Mouse (Mus musculus) erythroid progenitor cell, adult 5-6 weeks (primary cell): ENCODE results near the gene Rnase4. TPM values are rescaled to one million over a fixed set of nuclear protein-coding genes. Genes with fewer than 3 reads are reported as not detected.
A peak's percentile ranks its signal among the peaks of the same experiment; 100 is the strongest.

Source experiments
- ATAC-seq: replicated peaks from 2 replicates; pipeline ENCODE4 v1.8.0; 2016; ENCODE audit warnings: moderate number of reproducible peaks, mild to moderate bottlenecking, moderate TSS enrichment, inconsistent platforms; ENCODE audit not compliant: poor library complexity, low FRiP score, severe bottlenecking
- total RNA-seq, 2 experiments: library from RNA; stranded (forward) in 1 of 2; stranded (reverse) in 1 of 2; fragments of 150-400 nt in 1 of 2; fragments of 186-747, 209-891 nt in 1 of 2; gene quantifications; 2 replicates each; pipeline versions ENCODE4 v1.2.3 to v1.2.4; 2015 to 2017; ENCODE audit warnings: low replicate concordance in 2 of 2

Rnase4 gene
- total RNA-seq, 2 experiments from 2014 or later = 8.0 to 10.3 TPM

DNA sequence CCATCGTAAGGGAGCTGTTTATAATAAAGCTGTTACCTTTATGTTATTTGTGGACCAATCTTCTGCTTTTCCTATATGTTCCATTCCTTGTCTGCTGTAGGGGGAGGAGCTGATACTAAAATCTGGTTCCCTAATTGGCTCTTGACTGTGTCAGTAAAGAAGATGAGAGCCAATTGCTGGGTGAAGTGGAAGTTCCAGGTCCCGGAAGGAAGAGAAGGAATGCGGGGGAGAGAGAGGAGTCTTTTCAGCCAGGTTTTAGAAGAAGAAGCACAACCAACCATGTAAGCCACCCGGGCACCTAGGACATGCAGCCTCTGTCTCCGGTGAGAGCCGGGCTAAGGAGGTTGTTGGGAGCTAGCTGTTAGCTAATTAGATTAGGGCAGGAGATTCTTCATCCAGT, 34.8 kb downstream of the Rnase4 start:
- ATAC-seq = no peak

DNA sequence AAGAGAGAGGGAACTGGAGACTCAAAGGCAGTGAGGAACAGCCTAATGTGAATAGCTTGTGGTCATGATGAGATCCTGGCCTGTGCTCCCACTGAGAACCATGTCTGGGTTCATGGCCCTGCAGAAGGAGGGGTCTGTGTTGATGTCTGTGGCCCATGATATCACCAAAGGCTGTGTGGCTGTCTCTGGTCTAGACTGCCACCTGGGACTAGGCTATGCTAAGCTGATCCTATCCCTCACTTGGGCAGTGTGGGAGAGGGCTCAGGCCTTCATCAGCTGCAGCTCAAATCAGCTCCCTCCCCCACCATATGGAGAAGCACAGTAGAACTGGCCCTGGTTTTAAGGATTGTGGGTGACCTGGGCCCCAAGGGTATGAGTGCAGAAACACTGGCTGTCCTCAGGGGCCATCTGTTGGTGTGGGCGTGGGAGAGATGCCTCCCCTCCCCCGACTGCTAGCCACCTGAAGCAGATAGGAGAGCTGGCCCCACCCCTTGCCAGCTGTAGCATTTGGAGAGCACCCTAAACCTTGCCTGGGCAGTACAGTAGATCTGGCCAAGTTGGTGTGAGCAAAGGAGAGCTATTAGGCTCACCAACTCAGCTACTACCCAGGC, 36.9 kb downstream of the Rnase4 start:
- peak; percentile 77 for ATAC-seq

DNA sequence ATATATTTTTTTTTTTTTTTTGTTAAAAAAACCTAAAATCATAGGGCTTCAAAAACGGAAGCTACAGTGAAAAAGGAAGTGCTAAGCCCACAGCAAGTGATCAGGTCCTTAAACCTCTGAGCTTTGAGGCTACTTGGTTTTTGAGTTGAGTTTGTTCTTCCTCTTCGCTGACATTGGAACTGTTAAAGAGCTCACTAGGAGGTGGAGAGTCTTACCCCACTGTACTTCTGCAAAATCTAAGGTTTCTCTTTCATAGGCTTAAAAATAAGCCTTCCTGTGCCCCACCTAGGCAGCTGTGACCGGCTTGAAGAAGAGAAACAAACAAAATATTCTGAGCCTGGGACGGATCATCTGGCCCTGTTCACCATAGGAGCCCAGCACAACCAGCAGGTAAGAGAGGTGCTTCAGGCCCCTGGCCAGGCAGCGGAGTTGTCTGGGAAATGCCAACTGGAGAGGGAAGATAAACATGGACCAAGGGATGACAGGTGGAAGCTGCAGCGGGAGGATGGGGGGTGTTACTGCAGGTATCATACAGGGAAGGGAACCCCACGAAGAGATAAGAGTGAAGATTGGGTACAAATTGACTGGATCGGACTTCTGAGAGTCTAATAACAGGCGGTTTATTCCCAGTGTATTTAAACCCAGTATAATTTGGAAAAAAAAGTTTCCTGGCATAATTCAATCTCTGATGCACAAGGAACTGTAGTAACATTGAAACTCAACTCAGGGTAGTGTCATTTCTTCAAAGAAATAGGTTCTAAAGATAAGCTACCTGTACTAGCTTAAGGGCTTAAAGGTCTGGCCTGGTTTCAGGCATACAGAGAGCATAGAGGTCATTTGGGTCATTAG, 38.1 kb downstream of the Rnase4 start:
- ATAC-seq = peak; percentile 28

DNA sequence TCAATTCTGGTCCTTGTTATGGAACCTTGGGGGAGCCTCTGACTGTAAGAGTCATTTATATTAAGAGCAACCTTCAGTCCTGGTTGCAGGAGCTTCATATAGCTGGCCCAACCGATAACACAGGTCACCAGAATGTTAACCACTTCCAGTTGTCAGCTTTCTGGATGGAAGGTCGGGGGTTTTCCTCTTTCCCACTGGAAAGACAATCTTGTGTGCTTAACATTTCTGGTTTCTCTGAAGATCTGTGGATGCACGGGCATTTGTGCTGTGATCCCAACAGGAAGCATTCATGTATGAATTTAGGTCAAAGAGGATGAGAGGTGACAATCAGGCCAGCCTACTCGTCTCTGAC, 38.7 kb downstream of the Rnase4 start:
- ATAC-seq = peak; percentile 38; the same call in 1 of the 2 replicates

DNA sequence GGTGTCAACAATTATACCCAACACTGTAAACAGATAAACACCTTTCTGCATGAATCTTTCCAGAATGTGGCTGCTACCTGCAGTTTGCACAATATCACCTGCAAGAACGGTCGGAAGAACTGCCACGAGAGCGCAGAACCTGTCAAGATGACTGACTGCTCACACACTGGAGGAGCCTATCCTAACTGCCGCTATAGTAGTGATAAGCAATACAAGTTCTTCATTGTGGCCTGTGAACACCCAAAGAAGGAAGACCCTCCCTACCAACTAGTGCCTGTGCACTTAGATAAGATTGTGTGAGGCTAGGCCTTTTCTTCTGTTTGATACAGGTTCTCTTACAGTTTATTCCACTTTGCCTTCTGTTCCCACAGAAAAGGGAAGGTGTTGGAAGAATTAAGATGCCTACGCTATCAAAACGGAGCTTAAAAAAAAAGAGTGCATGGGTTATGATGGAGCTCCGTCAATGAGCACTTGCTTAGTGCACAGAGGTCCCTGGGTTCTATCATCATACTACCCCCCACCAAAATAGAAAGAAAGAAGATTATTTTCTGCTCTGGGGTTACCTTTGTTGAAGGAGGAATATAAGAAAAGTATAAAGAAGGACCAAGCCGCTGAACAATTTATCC, 39.6 kb downstream of the Rnase4 start:
- peak; percentile 77 for ATAC-seq

DNA sequence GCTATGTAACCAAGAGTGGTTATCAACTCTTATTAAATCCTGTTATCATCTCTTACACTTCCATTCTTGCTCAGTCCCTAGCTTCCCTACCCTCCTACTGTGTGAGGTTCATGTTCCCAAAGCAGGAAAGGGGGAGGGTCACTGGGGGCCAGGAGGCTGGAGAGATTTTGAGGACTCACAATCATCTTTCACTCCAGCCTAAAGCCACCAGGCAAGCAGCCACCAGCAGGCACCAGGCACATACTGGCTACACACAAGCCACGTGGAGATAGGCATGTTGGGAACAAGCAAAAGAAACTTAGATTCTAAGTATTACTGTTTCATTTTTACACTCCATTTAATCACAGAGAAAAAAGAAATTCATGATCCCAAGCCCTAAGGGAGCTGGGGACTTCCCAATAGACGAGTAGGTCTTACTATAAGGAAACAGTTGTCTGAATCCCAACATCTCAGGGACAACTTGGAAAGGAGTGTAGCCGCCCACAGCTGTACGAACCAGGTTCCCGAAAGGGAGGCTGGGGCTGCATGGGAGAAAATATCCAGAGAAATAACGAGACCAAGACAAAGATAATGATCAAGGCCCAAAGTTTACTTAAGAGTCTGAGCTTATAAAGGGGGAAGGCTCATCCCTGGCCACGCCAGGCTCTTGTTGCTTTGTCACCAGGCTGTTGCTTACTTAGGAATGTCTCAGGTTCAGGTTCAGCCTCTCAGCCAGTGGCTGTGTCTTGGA, 40.4 kb downstream of the Rnase4 start:
- no peak for ATAC-seq

DNA sequence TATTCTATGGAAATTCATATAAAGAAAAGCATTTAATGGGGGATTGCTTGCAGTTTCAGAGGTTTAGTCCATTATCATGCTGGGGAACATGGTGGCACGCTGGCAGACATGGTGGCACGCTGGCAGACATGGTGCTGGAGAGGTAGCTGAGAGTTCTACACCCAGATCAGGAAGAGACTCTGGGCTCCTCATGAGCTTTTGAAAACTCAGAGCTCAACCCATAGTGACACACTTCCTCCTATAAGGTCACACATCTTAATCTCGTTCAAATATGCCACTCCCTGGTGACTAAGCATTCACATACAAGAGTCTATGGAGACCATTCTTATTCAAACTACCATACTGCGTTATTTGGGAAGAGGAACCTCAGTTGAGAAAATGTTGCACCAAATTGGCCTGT, 41.5 kb downstream of the Rnase4 start:
- peak; percentile 58 for ATAC-seq

DNA sequence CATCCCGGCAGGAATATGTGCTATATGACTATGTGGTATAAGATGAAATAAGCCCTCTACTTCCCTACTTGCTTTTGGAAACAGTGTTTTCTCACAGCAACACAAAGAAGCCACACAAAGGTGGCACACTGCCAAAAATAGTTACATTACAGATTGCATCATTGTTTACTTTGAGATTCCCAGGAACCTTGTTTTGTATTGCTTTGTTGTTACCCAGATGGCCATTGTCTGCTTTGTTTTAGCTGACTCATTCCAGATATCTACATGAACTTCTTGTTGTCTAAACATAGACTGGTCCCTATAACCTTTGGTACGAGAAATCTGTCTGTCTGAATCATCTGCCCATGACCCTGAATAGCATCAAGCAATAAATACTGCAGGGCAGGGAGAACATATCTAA, 49.5 kb downstream of the Rnase4 start:
- ATAC-seq = no peak

DNA sequence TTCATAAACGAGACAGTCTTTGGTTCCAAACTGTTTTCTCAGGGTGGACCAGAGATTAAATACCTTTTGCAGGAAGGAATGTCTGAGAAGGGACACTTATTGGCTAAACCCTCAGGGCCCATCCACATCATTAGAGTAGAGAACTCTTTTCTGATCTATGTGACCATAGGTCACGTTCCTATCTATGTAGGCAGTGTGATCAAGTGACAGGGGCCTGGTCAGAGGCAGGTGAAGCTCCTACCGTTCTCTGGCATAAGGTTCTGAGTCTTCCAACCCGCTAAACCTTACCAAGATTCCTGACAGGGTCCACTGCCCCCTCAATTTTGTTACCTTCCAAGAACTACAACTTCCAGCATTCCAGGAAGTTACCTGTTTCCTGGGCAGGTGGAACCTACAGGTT, 51.2 kb downstream of the Rnase4 start:
- ATAC-seq = no peak

DNA sequence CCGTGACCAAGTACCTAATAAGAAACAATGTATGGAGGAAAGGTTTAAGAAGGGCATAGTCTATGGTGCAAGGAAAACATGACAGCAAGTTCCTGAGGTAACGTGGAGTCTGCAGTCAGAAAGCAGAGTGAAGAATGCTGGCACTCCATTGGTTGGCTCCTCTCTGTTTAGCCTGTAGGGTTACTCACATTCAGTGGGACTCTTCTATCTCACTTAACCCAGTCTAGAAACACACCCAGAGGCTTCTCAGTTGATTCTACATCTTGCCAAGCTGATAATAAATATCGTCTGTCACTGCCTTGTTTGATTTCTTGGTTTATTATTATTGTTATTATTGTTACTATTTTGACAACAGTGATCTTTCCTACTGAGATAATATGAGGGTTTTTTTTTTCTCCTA, 51.7 kb downstream of the Rnase4 start:
- peak; percentile 68 for ATAC-seq

DNA sequence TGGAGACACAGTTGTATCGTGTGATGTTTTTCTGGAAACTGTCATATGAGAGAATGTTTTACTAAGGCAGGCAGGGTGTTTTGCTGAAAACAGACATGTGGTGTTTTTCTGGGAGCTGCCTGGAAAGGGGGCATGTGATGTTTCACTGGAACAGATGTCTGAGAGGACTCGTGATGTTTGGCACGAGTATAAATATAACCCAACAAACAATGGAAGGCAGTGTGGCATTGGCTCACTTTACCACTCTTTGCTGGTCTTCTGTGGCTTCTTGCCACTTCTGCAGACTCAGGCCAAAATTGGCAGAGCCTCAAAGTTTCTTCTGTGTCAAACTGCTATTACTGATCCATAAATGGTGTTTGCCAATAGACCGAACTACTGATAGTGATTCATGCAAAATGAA, 52.4 kb downstream of the Rnase4 start:
- peak; percentile 16; the same call in 1 of the 2 replicates for ATAC-seq

DNA sequence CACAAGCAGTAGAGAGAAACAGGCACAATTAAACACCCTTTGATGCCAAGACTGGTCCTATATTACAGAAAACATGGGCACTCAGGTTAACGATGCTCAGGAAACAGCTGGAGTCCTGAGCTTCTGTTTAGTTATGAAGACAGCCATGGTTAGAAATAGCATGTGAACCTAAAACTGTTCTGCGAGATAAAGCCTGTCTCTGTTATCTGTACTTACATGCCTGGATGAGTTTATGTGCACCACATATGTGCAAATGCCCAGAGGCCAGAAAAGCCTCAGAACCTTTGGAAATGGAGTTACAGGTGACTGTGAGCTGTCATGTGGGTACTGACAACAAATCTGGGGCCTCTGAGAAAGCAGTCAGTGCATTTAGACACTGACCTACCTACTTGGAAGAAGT, 53.1 kb downstream of the Rnase4 start:
- peak; percentile 92 for ATAC-seq

DNA sequence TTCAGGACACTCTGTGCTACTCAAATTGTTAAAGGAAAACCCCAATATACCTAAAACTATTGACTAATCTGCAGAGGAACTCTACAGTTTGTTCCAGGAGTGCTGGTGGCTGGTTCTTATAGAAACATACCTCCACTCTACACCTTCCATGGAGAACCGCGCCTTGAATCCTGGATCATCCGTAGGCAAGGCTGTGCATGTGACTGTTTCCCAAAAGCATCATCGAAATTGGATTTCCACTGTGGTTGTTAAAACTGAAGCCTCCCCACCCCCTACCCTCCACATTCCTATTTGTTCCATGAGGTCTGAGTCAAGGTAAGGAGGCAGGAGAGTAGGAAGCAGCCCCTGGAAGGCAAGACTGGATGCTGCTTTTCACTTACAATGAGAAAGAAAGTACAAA, 53.6 kb downstream of the Rnase4 start:
- ATAC-seq = no peak

DNA sequence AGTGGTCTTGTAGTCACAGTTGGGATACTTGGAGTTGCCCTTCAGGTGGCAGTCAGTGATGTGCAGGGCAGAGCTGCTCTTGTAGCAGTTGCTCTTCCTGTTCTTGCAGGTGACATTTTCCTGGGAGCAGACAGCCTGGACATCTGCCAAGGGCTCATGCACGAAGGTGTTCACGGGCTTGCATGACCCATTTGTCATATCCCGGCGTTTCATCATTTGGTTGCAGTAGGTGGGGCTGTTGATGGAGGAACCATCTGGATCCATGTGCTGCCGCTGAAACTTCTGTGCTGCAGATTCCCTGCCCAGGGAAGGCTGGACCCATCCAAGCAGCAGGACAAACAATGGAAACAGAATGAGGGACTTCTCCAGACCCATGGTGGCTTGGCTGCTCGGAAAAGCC, 54.6 kb downstream of the Rnase4 start:
- no peak for ATAC-seq

DNA sequence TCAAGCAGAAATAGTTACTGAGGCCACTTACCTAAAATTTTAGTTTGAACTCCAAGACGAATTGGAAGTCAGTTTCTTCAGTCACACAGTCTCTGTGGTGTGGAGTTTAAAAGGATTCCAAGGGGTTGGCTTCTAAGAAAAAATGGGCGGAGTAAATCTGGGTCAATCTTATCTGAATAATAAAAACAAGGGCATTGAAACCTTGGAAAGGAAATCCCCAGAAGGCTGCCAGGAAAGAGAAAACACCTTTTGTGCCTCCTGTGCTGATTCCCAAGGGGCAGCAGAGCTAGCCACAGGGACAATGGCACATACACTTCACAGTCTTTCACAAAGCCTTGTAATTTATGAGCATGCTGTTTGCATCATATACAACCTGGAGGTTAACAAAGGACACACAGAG, 55.8 kb downstream of the Rnase4 start, which contains the start of gene Rnase1:
Gene Rnase1 (minus strand): TSS at position 101 of the 400 bp plus-strand sequence.
- ATAC-seq = no peak

DNA sequence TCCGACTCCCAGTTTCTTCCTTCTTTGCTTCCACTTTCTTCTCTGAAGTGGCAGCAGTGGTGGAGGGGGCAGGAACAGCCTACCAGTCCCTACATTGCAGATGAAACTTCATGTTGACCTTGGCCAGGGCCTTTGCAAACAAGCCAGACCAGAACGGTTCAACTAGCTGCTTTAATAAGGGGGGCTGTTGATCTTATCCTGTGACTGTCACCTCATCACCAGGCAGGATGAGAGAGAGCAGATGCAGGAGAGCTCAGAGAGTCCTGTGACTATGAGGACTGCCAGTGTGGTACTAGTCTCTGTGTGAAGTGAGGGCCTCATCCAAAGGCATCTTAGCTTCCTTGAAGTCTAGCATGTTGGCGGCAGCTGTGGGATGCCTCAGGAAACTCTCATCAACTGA, 57.1 kb downstream of the Rnase4 start:
- ATAC-seq = no peak

DNA sequence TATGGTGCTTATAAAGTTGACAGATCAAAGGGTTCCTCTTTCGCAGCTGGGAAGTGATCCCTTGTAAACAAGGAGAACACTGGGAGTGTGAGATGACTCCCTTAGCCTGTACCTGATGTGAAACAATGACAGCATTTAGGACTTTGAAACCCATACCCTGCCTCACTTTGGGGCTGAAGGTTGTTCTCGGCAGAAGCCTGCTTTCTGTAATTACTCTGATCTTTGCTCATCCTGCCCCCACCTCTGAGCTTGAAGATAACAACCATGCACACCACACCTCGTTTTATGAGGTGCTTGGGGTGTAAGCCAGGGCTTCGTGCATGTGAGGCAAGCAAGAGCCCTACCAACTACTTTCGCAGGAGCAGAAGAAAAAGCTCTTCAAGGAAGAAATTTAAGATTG, 58.3 kb downstream of the Rnase4 start:
- peak; percentile 85 for ATAC-seq

DNA sequence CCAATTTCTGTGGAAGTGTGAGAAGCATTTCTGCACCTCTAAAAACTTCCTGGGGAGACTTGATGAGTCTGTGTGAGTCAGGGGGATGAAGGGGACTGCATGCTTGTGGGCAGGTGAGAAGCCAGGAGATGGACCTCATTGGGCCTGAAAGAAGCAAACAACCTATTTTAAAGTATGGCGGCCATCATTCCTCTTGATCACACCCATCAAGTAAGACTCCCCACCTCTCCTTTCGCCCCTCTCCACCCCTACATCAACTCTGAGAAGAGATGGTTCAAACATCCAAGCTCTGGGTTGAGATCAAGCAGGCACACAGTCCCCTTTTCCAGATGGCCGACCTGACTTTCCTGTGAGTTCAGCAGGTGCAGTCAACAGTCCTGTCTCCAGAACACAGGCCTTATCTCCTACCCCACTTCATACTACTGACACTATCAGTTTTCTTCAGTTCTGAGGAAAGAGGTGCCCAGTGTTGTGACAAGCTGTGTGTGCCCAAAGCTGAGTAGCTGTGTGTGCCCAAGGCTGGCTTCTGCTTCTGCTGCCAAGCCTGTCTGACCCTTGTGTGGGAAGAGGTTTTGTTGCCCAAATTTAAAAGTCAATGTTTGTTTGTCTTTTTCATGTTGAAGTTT, 59.4 kb downstream of the Rnase4 start:
- peak; percentile 76 for ATAC-seq

DNA sequence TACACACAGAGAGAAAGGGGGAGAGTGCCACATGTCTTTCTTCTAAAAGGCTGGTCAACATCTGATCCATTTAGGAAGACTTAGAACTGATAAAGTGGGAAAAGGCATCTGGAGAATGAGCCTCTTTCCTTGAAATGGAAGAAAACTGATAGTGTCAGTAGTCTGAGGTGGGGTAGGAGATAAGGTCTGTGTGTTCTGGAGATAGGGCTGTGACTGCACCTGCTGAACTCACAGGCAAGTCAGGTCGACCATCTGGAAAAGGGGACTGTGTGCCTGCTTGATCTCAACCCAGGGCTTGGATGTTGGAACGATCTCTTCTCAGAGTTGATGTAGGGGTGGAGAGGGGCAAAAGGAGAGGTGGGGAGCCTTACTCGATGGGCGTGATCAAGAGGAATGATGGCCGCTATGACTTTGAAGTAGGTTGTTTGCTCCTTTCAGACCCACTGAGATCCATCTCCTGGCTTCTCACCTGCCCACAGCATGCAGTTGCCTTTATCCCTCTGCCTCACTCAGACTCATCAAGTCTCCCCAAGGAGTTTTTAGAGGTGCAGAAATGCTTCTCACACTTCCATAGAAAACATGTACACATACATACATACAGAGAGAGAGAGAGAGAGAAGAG, 61.5 kb downstream of the Rnase4 start:
- no peak for ATAC-seq
